Mouse (Mus musculus): Measurements from ENCODE around the gene Foxj1. TPM values are rescaled to one million over a fixed set of nuclear protein-coding genes. Genes with fewer than 3 reads are reported as not detected.
A peak's percentile ranks its signal among the peaks of the same experiment; 100 is the strongest.

The Foxj1 gene
- polyA plus RNA-seq, 1 experiment from 2014 or later = 0.80 TPM

GRCm38 (mm10) chr11:116318719-116319659, 16.2 kb downstream of the Foxj1 start:
- Histone ChIP-seq H3K4me2 (peak overlapping the region; percentile 98), H3K4me3 (peak overlapping the region; percentile 49), H3K9ac (peak overlapping the region; percentile 81), H3K27me3 (peaks cover 8% of the 10 kb centered on the region; the same call in 1 of the 2 replicates), H3K27ac (no peak overlapping the region), H3K9me3 (no peaks in the 10 kb centered on the region), H3K36me3 (no peaks in the 10 kb centered on the region), H3K4me1 (peaks cover 9% of the 10 kb centered on the region)
- ATAC-seq (ENCODE audit: insufficient number of reproducible peaks, insufficient read depth, low FRiP score, low TSS enrichment, low read depth) = peak; percentile 45; the same call in 1 of the 2 replicates
- 2% methylated on average over 41 of the region's 41 CpGs for WGBS

DNA sequence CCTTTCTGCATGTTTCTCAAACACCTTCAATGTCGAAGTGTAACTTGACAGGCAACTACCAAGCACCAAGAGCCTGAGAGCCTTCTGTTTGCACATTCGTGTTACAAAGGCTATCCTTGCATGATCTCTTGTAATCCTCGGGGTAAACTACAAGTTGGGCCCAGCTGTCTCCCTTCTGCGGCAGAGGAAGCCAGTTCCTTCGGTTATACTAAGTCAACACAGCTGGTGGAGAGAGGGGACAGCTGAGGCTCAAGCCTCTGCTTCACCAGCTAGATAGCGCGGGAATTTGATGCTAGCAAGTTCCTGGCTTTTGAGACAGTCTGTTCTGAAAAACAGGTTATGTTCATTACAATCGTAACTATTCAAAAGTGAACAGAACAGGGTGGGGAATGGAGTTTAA, 22.8 kb downstream of the Foxj1 start:
- H3K36me3 ChIP-seq = no peaks in the 10 kb centered on the region
- no peak overlapping the region for H3K4me2 ChIP-seq
- no peak overlapping the region for H3K4me3 ChIP-seq
- H3K4me1 ChIP-seq = peaks cover 4% of the 10 kb centered on the region; the same call in 1 of the 2 replicates
- ATAC-seq (ENCODE audit: insufficient number of reproducible peaks, insufficient read depth, low FRiP score, low TSS enrichment, low read depth) = no peak
- H3K9me3 ChIP-seq = no peaks in the 10 kb centered on the region
- 44% methylated on average over 8 of the region's 8 CpGs for WGBS
- H3K9ac ChIP-seq = no peak overlapping the region
- no peak overlapping the region for H3K27ac ChIP-seq
- H3K27me3 ChIP-seq = 0 out of 2 replicates have a peak, but pooled peaks cover 3% of the 10 kb centered on the region

GRCm38 (mm10) chr11:116311169-116311568, 24.0 kb downstream of the Foxj1 start:
- H3K4me1 ChIP-seq = peaks cover 9% of the 10 kb centered on the region
- no peak overlapping the region for H3K9ac ChIP-seq
- 0 out of 2 replicates have a peak, but pooled peaks cover 3% of the 10 kb centered on the region for H3K27me3 ChIP-seq
- WGBS = 51% methylated on average over 8 of the region's 8 CpGs
- no peak overlapping the region for H3K4me2 ChIP-seq
- H3K27ac ChIP-seq = no peak overlapping the region
- no peak for ATAC-seq (ENCODE audit: insufficient number of reproducible peaks, insufficient read depth, low FRiP score, low TSS enrichment, low read depth)
- no peaks in the 10 kb centered on the region for H3K36me3 ChIP-seq
- H3K9me3 ChIP-seq = no peaks in the 10 kb centered on the region
- H3K4me3 ChIP-seq = no peak overlapping the region

- Histone ChIP-seq H3K36me3 (peaks cover 6% of the 10 kb centered on the region), H3K9ac (no peak overlapping the region), H3K4me3 (no peak overlapping the region), H3K9me3 (no peaks in the 10 kb centered on the region), H3K4me1 (peaks cover 14% of the 10 kb centered on the region), H3K27me3 (0 out of 2 replicates have a peak, but pooled peaks cover 3% of the 10 kb centered on the region), H3K4me2 (no peak overlapping the region), H3K27ac (no peak overlapping the region)
- no peak for ATAC-seq (ENCODE audit: insufficient number of reproducible peaks, insufficient read depth, low FRiP score, low TSS enrichment, low read depth)
- WGBS = 74% methylated on average over 3 of the region's 3 CpGs
These were observed 25.6 kb downstream of the Foxj1 start for GRCm38 (mm10) chr11:116309601-116310000.

DNA sequence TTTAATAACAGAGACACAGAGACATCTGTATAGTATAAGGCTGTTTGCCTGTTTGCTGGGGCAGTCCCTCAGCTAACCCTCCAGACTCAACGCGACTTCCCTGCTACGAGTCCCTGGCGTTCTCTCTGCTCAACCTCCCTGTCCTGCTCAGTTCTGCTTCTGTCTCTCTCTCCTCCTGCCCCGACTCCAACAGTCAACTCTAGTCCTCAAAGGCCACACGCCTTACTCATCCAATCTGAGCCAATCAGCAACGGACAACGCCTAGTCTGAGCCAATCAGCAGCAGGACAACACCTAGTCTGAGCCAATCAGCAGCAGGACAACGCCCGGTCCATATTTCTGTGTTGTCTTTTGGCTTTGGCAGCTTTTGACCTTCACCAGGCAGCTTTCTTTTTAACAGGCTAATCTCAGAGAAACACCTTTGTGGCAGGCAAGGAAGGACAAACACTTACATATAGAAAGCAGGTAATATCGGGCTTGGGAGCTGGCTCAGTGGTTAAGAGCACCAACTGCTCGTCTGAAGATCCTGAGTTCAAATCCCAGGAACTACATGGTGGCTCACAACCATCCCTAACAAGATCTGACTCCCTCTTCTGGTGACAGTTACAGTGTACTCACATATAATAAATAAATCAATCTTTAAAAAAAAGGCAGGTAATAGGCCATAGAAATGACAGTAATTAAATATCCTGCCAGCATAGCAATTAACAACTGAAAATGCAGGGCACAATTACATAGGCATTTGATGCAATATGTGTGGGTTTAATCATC, 27.3 kb downstream of the Foxj1 start:
- Histone ChIP-seq H3K9ac (no peak overlapping the region), H3K4me3 (no peak overlapping the region), H3K4me2 (no peak overlapping the region), H3K36me3 (peaks cover 22% of the 10 kb centered on the region), H3K27me3 (0 out of 2 replicates have a peak, but pooled peaks cover 3% of the 10 kb centered on the region), H3K9me3 (no peaks in the 10 kb centered on the region), H3K4me1 (peaks cover 14% of the 10 kb centered on the region), H3K27ac (no peak overlapping the region)
- WGBS = 79% methylated on average over 12 of the region's 12 CpGs
- ATAC-seq (ENCODE audit: insufficient number of reproducible peaks, insufficient read depth, low FRiP score, low TSS enrichment, low read depth) = no peak

GRCm38 (mm10) chr11:116307019-116307725, 28.0 kb downstream of the Foxj1 start, which contains the start of gene Exoc7:
Exoc7 (minus strand) TSS chr11:116307233.
- H3K27ac ChIP-seq = 0 out of 2 replicates have a peak within 1 kb of the TSS, but pooled peaks have one; percentile 28

DNA sequence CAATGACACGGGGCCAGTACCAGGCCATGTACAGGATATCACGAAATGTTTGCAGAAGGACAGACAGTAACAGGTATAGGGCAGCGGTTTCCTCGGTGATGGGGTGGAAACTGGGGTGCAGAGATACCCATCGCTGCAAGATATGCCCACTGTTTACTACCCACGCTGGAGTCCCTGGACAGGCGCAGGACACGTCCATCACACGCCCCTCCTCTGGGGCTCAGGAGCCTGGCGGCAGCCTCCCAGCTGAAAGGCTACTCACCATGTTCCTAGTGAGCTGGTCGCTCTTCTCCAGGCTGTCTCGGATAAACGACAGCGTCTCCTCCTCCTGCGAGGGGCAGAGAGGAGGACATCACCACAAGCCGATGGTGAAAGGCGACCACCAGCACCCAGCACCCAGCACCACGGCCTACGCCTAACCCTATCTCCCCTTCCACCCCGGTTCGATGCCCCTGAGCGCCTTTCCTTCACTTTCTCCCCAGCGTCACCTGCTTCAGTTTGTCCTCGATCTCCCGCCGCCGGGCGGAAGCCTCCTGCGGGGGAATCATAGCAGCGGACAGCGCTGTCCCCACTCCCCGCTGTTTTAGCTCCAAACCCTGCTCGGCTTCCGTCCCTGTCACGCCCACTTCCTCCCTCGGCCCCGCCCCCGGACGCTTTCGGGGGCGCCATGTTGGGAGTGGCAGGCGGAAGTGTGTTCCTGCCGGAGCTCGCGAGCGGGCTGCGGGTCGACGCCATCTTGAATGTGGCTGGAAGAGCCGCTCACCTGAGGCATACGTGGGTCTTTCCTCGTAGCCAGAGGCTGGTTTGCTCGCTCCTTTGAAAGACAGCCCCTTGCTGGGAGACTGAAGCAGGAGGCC, 28.8 kb downstream of the Foxj1 start:
- peak overlapping the region; percentile 91 for H3K4me2 ChIP-seq
- peak overlapping the region; percentile 86 for H3K4me3 ChIP-seq
- peaks cover 38% of the 10 kb centered on the region for H3K36me3 ChIP-seq
- H3K27ac ChIP-seq = 0 out of 2 replicates have a peak overlapping the region, but pooled peaks have one; percentile 28
- peak overlapping the region; percentile 88 for H3K9ac ChIP-seq
- peaks cover 11% of the 10 kb centered on the region for H3K4me1 ChIP-seq
- WGBS = 2% methylated on average over 51 of the region's 53 CpGs
- H3K27me3 ChIP-seq = 0 out of 2 replicates have a peak, but pooled peaks cover 3% of the 10 kb centered on the region
- H3K9me3 ChIP-seq = no peaks in the 10 kb centered on the region
- ATAC-seq (ENCODE audit: insufficient number of reproducible peaks, insufficient read depth, low FRiP score, low TSS enrichment, low read depth) = peak; percentile 88

More at GRCm38 (mm10) chr11:116307019-116307725, 28.0 kb downstream of the Foxj1 start, which contains the start of gene Exoc7:
- peak; percentile 39; the same call in 1 of the 2 replicates for ATAC-seq (ENCODE audit: insufficient number of reproducible peaks, insufficient read depth, low FRiP score, low TSS enrichment, low read depth)
- Histone ChIP-seq H3K4me3 (peak within 1 kb of the TSS; percentile 86), H3K36me3 (peaks cover 30% of the 10 kb centered on the region), H3K9me3 (no peaks in the 10 kb centered on the region), H3K27me3 (0 out of 2 replicates have a peak, but pooled peaks cover 3% of the 10 kb centered on the region), H3K4me1 (peaks cover 11% of the 10 kb centered on the region), H3K9ac (peak within 1 kb of the TSS; percentile 88), H3K4me2 (peak within 1 kb of the TSS; percentile 91)
- WGBS = 76% methylated on average over 10 of the region's 10 CpGs

GRCm38 (mm10) chr11:116305423-116305822, 29.8 kb downstream of the Foxj1 start:
- Histone ChIP-seq H3K9ac (peak overlapping the region; percentile 88; the same call in 1 of the 2 replicates), H3K36me3 (peaks cover 48% of the 10 kb centered on the region), H3K4me3 (peak overlapping the region; percentile 86), H3K9me3 (no peaks in the 10 kb centered on the region), H3K27me3 (0 out of 2 replicates have a peak, but pooled peaks cover 3% of the 10 kb centered on the region), H3K4me1 (peaks cover 11% of the 10 kb centered on the region), H3K4me2 (peak overlapping the region; percentile 91), H3K27ac (no peak overlapping the region)
- WGBS = 96% methylated on average over 2 of the region's 2 CpGs
- no peak for ATAC-seq (ENCODE audit: insufficient number of reproducible peaks, insufficient read depth, low FRiP score, low TSS enrichment, low read depth)

- 93% methylated on average over 6 of the region's 6 CpGs for WGBS
- H3K4me3 ChIP-seq = no peak overlapping the region
- no peak for ATAC-seq (ENCODE audit: insufficient number of reproducible peaks, insufficient read depth, low FRiP score, low TSS enrichment, low read depth)
- H3K27ac ChIP-seq = no peak overlapping the region
- no peak overlapping the region for H3K4me2 ChIP-seq
- peaks cover 97% of the 10 kb centered on the region for H3K36me3 ChIP-seq
- H3K9me3 ChIP-seq = no peaks in the 10 kb centered on the region
- no peaks in the 10 kb centered on the region for H3K27me3 ChIP-seq
- H3K4me1 ChIP-seq = no peaks in the 10 kb centered on the region
- H3K9ac ChIP-seq = 0 out of 2 replicates have a peak overlapping the region, but pooled peaks have one; percentile 6
These were observed 36.6 kb downstream of the Foxj1 start for GRCm38 (mm10) chr11:116298621-116299020.

DNA sequence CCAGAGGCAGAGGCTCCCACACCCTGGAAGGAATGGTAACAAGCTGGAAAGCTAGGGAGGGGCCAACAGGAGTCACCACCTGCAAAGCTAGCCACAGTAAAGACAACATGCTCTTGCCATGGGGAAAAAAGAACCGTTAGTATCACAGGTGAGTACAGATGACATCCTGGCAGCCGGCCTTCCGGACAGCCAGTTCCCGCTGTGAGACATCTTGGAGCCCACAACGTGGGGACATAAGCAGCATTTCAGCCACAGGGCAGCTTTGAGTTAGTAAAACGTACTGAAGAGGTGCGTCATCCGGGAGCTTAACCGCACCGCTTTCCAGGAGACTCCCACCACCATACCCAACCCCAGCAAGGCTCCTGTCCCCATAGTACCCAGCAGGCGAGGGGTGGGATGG, 37.0 kb downstream of the Foxj1 start:
- 89% methylated on average over 11 of the region's 11 CpGs for WGBS
- Histone ChIP-seq H3K9me3 (no peaks in the 10 kb centered on the region), H3K9ac (0 out of 2 replicates have a peak overlapping the region, but pooled peaks have one; percentile 27)

More for the DNA sequence above, 37.0 kb downstream of the Foxj1 start:
- Histone ChIP-seq H3K4me3 (no peak overlapping the region), H3K36me3 (peaks cover 96% of the 10 kb centered on the region), H3K27ac (no peak overlapping the region), H3K4me2 (no peak overlapping the region), H3K27me3 (no peaks in the 10 kb centered on the region), H3K4me1 (no peaks in the 10 kb centered on the region)
- no peak for ATAC-seq (ENCODE audit: insufficient number of reproducible peaks, insufficient read depth, low FRiP score, low TSS enrichment, low read depth)
